Mouse (Mus musculus): ENCODE results near the gene Gm27235. TPM values are rescaled to one million over a fixed set of nuclear protein-coding genes. Genes with fewer than 3 reads are reported as not detected.
"Not testable (repeated sequence)": the region's sequence is repeated elsewhere in the genome, so short reads cannot be mapped to it uniquely, and the experiment has no call there.

Gm27235 gene
- not detected in 2 replicates for polyA plus RNA-seq (2014; fragmentation: Nextera tagmentation; extraction: Ambion mirVana)

DNA sequence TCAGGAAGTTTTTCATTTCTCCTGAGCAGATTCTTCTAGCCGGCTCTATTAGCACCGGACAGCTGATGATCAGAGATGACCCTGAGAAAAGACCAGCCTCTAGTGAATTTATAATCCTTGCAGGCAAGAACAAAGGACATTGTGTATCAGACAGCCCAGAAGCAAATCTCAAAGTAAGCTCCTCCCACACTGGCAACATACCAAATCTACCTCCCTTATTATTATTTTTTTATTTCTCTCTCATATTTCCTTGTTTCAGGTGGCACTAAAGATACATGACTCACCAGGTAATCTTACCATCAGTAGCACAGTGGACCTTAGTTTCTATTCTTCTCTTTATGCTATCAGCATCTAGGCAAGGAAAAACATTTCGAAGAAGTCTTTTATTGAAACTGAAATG is at the start of gene Gm27235, which contains the start of gene D730048I06Rik:
Gene Gm27235, minus strand, starts transcription at position 101 of the 400 bp plus-strand sequence.
Gene D730048I06Rik, minus strand, starts transcription at position 112 of the 400 bp plus-strand sequence.
- H3K9me3 ChIP-seq (replicated peaks; ENCODE audit: control insufficient read depth, low read length) = no peaks in the 10 kb centered on the region
- ATAC-seq (replicated peaks; ENCODE audit: insufficient number of reproducible peaks, low FRiP score, low TSS enrichment, low read depth) (no peak), DNase-seq (ENCODE audit: low spot score) (no peak)
- WGBS = 92% methylated on average over 3 of the region's 3 CpGs
- no peak within 1 kb of the TSS for H3K27ac ChIP-seq (replicated peaks; ENCODE audit: low read depth, low read length)
- H3K9ac ChIP-seq (replicated peaks; ENCODE audit: low read length) = no peak within 1 kb of the TSS
- no peaks in the 10 kb centered on the region for H3K36me3 ChIP-seq (replicated peaks; ENCODE audit: control insufficient read depth, insufficient read depth, low read depth, low read length)
- no peaks in the 10 kb centered on the region for H3K4me1 ChIP-seq (ENCODE audit: control insufficient read depth, insufficient read depth, low read length)
- no peak within 1 kb of the TSS for H3K4me2 ChIP-seq (ENCODE audit: low read depth, low read length)
- no peak within 1 kb of the TSS for H3K4me3 ChIP-seq (ENCODE audit: low read depth, low read length)
- no peaks in the 10 kb centered on the region for H3K27me3 ChIP-seq (ENCODE audit: control insufficient read depth, insufficient read depth, low read length)

DNA sequence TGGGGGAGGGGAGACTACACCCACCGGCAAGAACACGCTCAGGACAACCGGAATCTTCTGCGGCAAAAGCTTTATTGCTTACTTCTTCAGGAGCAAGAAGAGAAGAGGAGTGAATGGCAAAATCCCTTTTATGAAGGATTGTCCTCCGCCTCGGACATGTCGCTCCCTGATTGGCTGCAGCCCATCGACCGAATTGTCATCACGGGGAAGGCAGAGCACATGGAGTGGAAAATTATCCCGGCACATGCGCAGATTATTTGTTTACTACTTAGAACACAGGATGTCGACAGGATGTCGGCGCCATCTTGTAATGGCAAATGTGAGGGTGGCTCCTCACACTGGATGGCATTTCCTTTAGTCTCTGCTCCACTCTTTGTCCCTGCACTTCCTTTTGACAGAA is 28.0 kb upstream of the Gm27235 start:
- ATAC-seq (replicated peaks; ENCODE audit: insufficient number of reproducible peaks, low FRiP score, low TSS enrichment, low read depth); H3K9ac ChIP-seq (replicated peaks; ENCODE audit: low read length); H3K27me3 ChIP-seq (ENCODE audit: control insufficient read depth, insufficient read depth, low read length); DNase-seq (ENCODE audit: low spot score); H3K4me1 ChIP-seq (ENCODE audit: control insufficient read depth, insufficient read depth, low read length); H3K4me3 ChIP-seq (ENCODE audit: low read depth, low read length); H3K36me3 ChIP-seq (replicated peaks; ENCODE audit: control insufficient read depth, insufficient read depth, low read depth, low read length); H3K27ac ChIP-seq (replicated peaks; ENCODE audit: low read depth, low read length); H3K9me3 ChIP-seq (replicated peaks; ENCODE audit: control insufficient read depth, low read length); H3K4me2 ChIP-seq (ENCODE audit: low read depth, low read length): not testable (repeated sequence)
- WGBS = 94% methylated on average over 15 of the region's 15 CpGs

DNA sequence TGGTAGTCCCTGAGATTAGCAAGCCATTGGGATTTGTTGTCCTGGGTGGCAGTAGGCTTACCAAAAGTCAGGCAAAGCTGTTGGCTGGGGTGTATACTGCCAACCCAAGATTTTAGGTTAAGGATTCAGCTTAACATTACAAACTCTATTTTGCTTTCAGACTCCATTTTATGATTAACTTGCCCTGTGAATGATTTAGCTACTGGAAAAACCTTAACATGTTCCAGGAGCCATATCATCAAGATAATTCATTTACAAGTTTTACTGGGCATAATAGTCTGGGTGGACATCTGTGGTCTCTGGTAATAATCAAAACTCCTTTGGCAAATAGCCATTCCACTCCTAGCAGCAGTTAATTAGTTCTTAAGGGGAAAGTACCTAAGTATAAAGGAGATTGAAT is 8.2 kb upstream of the Gm27235 start:
- H3K9ac ChIP-seq (replicated peaks; ENCODE audit: low read length) = no peak overlapping the region
- DNase-seq (ENCODE audit: low spot score) (no peak), ATAC-seq (replicated peaks; ENCODE audit: insufficient number of reproducible peaks, low FRiP score, low TSS enrichment, low read depth) (no peak)
- no peak overlapping the region for H3K27ac ChIP-seq (replicated peaks; ENCODE audit: low read depth, low read length)
- H3K4me3 ChIP-seq (ENCODE audit: low read depth, low read length) = no peak overlapping the region
- no peaks in the 10 kb centered on the region for H3K4me1 ChIP-seq (ENCODE audit: control insufficient read depth, insufficient read depth, low read length)
- H3K4me2 ChIP-seq (ENCODE audit: low read depth, low read length) = no peak overlapping the region
- no peaks in the 10 kb centered on the region for H3K9me3 ChIP-seq (replicated peaks; ENCODE audit: control insufficient read depth, low read length)
- H3K36me3 ChIP-seq (replicated peaks; ENCODE audit: control insufficient read depth, insufficient read depth, low read depth, low read length) = no peaks in the 10 kb centered on the region
- H3K27me3 ChIP-seq (ENCODE audit: control insufficient read depth, insufficient read depth, low read length) = no peaks in the 10 kb centered on the region

DNA sequence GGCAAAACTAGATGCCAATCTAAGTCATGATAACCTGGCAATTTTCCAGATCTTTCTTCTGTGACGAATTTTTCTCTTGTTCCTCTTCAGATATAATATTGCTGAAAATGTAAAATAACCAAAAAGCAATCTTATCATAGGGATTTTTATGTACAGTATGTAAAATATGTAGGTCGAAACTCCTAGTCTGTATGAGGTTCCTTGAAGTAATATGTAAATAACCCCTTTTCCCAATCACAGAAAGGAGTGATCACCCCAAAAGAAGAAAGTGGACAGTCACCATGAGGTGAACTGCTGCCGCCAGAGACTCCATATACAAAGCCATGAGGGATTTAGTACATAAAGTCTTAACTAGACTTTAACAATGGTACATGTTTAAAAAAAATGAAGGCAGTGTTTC is 11.9 kb downstream of the Gm27235 start, which contains the start of gene Gm17727:
Gene Gm17727, minus strand, starts transcription at position 101 of the 400 bp plus-strand sequence.
- Histone ChIP-seq H3K36me3 (replicated peaks; ENCODE audit: control insufficient read depth, insufficient read depth, low read depth, low read length) (no peaks in the 10 kb centered on the region), H3K27ac (replicated peaks; ENCODE audit: low read depth, low read length) (no peak within 1 kb of the TSS), H3K4me3 (ENCODE audit: low read depth, low read length) (no peak within 1 kb of the TSS), H3K9me3 (replicated peaks; ENCODE audit: control insufficient read depth, low read length) (no peaks in the 10 kb centered on the region), H3K4me1 (ENCODE audit: control insufficient read depth, insufficient read depth, low read length) (no peaks in the 10 kb centered on the region), H3K4me2 (ENCODE audit: low read depth, low read length) (no peak within 1 kb of the TSS), H3K9ac (replicated peaks; ENCODE audit: low read length) (no peak within 1 kb of the TSS), H3K27me3 (ENCODE audit: control insufficient read depth, insufficient read depth, low read length) (no peaks in the 10 kb centered on the region)
- no peak for ATAC-seq (replicated peaks; ENCODE audit: insufficient number of reproducible peaks, low FRiP score, low TSS enrichment, low read depth)
- DNase-seq (ENCODE audit: low spot score) = no peak
- WGBS = 62% methylated on average over 3 of the region's 3 CpGs

DNA sequence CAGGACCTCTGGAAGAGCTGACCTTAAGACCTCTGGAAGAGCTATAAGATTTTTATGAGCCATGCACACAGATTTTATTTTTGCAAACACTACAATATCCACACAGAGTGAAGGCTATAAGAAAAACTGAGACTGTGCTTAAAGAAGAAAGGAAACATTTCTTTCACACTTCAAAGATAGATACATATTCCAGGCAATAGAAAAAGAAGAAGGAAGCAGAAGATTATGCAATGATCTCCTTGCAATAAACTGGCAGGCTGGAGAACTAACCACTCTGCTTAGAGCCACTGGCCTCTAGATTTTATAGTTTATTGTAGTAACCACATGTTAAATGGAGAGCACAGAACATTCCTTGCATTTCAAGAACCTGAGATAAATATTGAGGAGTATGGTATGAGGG is 33.1 kb downstream of the Gm27235 start:
- ATAC-seq (replicated peaks; ENCODE audit: insufficient number of reproducible peaks, low FRiP score, low TSS enrichment, low read depth) (no peak), DNase-seq (ENCODE audit: low spot score) (no peak)
- no peak overlapping the region for H3K4me3 ChIP-seq (ENCODE audit: low read depth, low read length)
- no peaks in the 10 kb centered on the region for H3K36me3 ChIP-seq (replicated peaks; ENCODE audit: control insufficient read depth, insufficient read depth, low read depth, low read length)
- H3K27ac ChIP-seq (replicated peaks; ENCODE audit: low read depth, low read length) = no peak overlapping the region
- no peak overlapping the region for H3K9ac ChIP-seq (replicated peaks; ENCODE audit: low read length)
- H3K27me3 ChIP-seq (ENCODE audit: control insufficient read depth, insufficient read depth, low read length) = no peaks in the 10 kb centered on the region
- H3K4me2 ChIP-seq (ENCODE audit: low read depth, low read length) = no peak overlapping the region
- H3K4me1 ChIP-seq (ENCODE audit: control insufficient read depth, insufficient read depth, low read length) = no peaks in the 10 kb centered on the region
- H3K9me3 ChIP-seq (replicated peaks; ENCODE audit: control insufficient read depth, low read length) = no peaks in the 10 kb centered on the region

DNA sequence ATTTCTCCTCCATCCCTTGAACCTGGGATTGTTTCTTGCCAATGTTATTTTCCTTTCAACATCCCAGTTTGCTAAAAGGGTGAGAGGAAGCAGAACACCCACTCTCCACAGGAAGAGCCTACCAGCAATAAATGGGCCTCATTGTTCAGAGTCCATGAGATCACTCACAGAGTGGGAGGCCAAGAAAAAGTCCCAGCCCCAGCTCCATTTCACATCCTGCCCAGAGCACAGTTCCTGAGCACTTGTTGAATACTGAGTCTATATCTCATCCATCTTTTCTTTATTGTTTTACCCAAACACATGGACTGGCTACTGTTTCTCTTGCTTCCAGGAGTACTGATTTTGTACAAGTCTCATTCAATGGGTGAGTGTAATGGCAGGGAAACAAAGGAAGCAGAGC is 49.2 kb downstream of the Gm27235 start, which contains the start of gene Gm17677:
Gene Gm17677, plus strand, starts transcription at position 301 of the 400 bp plus-strand sequence.
- Histone ChIP-seq H3K36me3 (replicated peaks; ENCODE audit: control insufficient read depth, insufficient read depth, low read depth, low read length) (no peaks in the 10 kb centered on the region), H3K4me2 (ENCODE audit: low read depth, low read length) (no peak within 1 kb of the TSS), H3K27me3 (ENCODE audit: control insufficient read depth, insufficient read depth, low read length) (no peaks in the 10 kb centered on the region), H3K9ac (replicated peaks; ENCODE audit: low read length) (no peak within 1 kb of the TSS), H3K4me1 (ENCODE audit: control insufficient read depth, insufficient read depth, low read length) (no peaks in the 10 kb centered on the region), H3K27ac (replicated peaks; ENCODE audit: low read depth, low read length) (no peak within 1 kb of the TSS), H3K9me3 (replicated peaks; ENCODE audit: control insufficient read depth, low read length) (no peaks in the 10 kb centered on the region), H3K4me3 (ENCODE audit: low read depth, low read length) (no peak within 1 kb of the TSS)
- DNase-seq (ENCODE audit: low spot score) (no peak), ATAC-seq (replicated peaks; ENCODE audit: insufficient number of reproducible peaks, low FRiP score, low TSS enrichment, low read depth) (no peak)

Other genes starting within 250 kb of the Gm27235 start
- 6.6 and 6.7 TPM in 2 replicates for gene Ddx25, start 231.6 kb downstream of the Gm27235 start, polyA plus RNA-seq (2014; fragmentation: Nextera tagmentation; extraction: Ambion mirVana)
- 26.3 and 28.5 TPM in 2 replicates for gene Pus3, start 231.5 kb downstream of the Gm27235 start, polyA plus RNA-seq (2014; fragmentation: Nextera tagmentation; extraction: Ambion mirVana)
- gene Pate2, start 219.8 kb downstream of the Gm27235 start, polyA plus RNA-seq (2014; fragmentation: Nextera tagmentation; extraction: Ambion mirVana) = 0.49 and 0.74 TPM in 2 replicates
- 30.2 and 32.3 TPM in 2 replicates for gene Hyls1, start 219.7 kb downstream of the Gm27235 start, polyA plus RNA-seq (2014; fragmentation: Nextera tagmentation; extraction: Ambion mirVana)
- gene Pate4, start 178.2 kb downstream of the Gm27235 start, polyA plus RNA-seq (2014; fragmentation: Nextera tagmentation; extraction: Ambion mirVana) = not detected in 2 replicates
- not detected in 2 replicates for gene Pate3, start 141.9 kb downstream of the Gm27235 start, polyA plus RNA-seq (2014; fragmentation: Nextera tagmentation; extraction: Ambion mirVana)
- gene Pate1, start 102.7 kb downstream of the Gm27235 start, polyA plus RNA-seq (2014; fragmentation: Nextera tagmentation; extraction: Ambion mirVana) = not detected in 2 replicates
- gene Gm17677, start 49.1 kb downstream of the Gm27235 start, polyA plus RNA-seq (2014; fragmentation: Nextera tagmentation; extraction: Ambion mirVana) = not detected in 2 replicates
- gene Gm17727, start 12.0 kb downstream of the Gm27235 start, polyA plus RNA-seq (2014; fragmentation: Nextera tagmentation; extraction: Ambion mirVana) = not detected in 2 replicates
- not detected in 2 replicates for gene D730048I06Rik, start within 50 bp of the Gm27235 start, polyA plus RNA-seq (2014; fragmentation: Nextera tagmentation; extraction: Ambion mirVana)
- not detected in 2 replicates for gene 9230110F15Rik, start 54.0 kb upstream of the Gm27235 start, polyA plus RNA-seq (2014; fragmentation: Nextera tagmentation; extraction: Ambion mirVana)
- not detected in 2 replicates for gene 9230113P08Rik, start 118.3 kb upstream of the Gm27235 start, polyA plus RNA-seq (2014; fragmentation: Nextera tagmentation; extraction: Ambion mirVana)